Mouse (Mus musculus): ENCODE results near the gene Mgst2. TPM values are rescaled to one million over a fixed set of nuclear protein-coding genes. Genes with fewer than 3 reads are reported as not detected.

Mgst2 gene
- polyA plus RNA-seq, 1 experiment from 2014 or later = 1.9 TPM

DNA sequence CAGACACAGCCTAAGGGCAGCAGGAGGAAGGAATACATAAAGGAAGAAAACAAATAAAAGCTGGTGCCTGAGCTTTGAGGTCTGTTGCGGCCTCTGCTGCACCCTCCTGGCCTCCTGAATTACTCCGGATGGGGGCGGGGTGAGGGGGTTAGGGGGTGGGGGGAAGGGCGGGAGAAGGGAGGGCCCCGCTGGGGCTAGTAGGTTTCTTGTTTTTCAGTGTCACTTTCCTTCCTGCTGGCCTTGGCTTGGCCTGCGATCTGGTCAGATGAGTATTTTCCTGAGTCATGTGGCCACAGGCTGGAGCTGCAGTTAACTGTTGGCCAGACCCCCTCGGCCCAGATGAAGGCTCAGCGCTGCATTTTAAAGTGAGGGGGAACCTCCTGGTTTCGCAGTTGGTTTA lies 7.5 kb upstream of the Mgst2 start:
- DNase-seq (peak; percentile 76), ATAC-seq (ENCODE audit: insufficient read depth) (peak; percentile 65; the same call in 1 of the 2 replicates)
- peaks cover 9% of the 10 kb centered on the region; the same call in 1 of the 2 replicates for H3K4me1 ChIP-seq (ENCODE audit: insufficient read depth)
- H3K27ac ChIP-seq (ENCODE audit: low read depth) = peak overlapping the region; percentile 72; the same call in 1 of the 2 replicates
- H3K36me3 ChIP-seq (ENCODE audit: insufficient read depth) = no peaks in the 10 kb centered on the region
- 3% methylated on average over 9 of the region's 9 CpGs for WGBS
- H3K9me3 ChIP-seq (ENCODE audit: low read depth, low read length) = no peaks in the 10 kb centered on the region
- H3K27me3 ChIP-seq (ENCODE audit: insufficient read depth, low read length) = no peaks in the 10 kb centered on the region
- peak overlapping the region; percentile 23; the same call in 1 of the 2 replicates for H3K9ac ChIP-seq
- peak overlapping the region; percentile 14 for H3K4me3 ChIP-seq (ENCODE audit: low read depth, low read length)
- TF ChIP-seq CTCF (IDR thresholded peaks at IDR 0.05; ENCODE audit: low read depth) = no peak
- H3K4me2 ChIP-seq = peak overlapping the region; percentile 59

GRCm38 (mm10) chr3:51654303-51655055 lies 5.7 kb upstream of the Mgst2 start:
- Histone ChIP-seq H3K4me3 (ENCODE audit: low read depth, low read length) (no peak overlapping the region), H3K9ac (no peak overlapping the region), H3K4me1 (ENCODE audit: insufficient read depth) (0 out of 2 replicates have a peak, but pooled peaks cover 6% of the 10 kb centered on the region), H3K4me2 (no peak overlapping the region), H3K9me3 (ENCODE audit: low read depth, low read length) (no peaks in the 10 kb centered on the region), H3K27ac (ENCODE audit: low read depth) (no peak overlapping the region), H3K36me3 (ENCODE audit: insufficient read depth) (no peaks in the 10 kb centered on the region), H3K27me3 (ENCODE audit: insufficient read depth, low read length) (no peaks in the 10 kb centered on the region)
- ATAC-seq (ENCODE audit: insufficient read depth) = no peak
- TF ChIP-seq CTCF (IDR thresholded peaks at IDR 0.05; ENCODE audit: low read depth) = no peak
- no peak for DNase-seq
- 65% methylated on average over 6 of the region's 6 CpGs for WGBS

GRCm38 (mm10) chr3:51659415-51659814 lies 745 bp upstream of the Mgst2 start:
- Histone ChIP-seq H3K36me3 (ENCODE audit: insufficient read depth) (no peaks in the 10 kb centered on the region), H3K4me3 (ENCODE audit: low read depth, low read length) (no peak overlapping the region), H3K9me3 (ENCODE audit: low read depth, low read length) (no peaks in the 10 kb centered on the region), H3K27ac (ENCODE audit: low read depth) (no peak overlapping the region), H3K4me2 (no peak overlapping the region), H3K4me1 (ENCODE audit: insufficient read depth) (peaks cover 16% of the 10 kb centered on the region; the same call in 1 of the 2 replicates), H3K9ac (no peak overlapping the region), H3K27me3 (ENCODE audit: insufficient read depth, low read length) (no peaks in the 10 kb centered on the region)
- no peak for DNase-seq
- ATAC-seq (ENCODE audit: insufficient read depth) = no peak
- 79% methylated on average over 5 of the region's 5 CpGs for WGBS
- TF ChIP-seq CTCF (IDR thresholded peaks at IDR 0.05; ENCODE audit: low read depth) = no peak

- no peak overlapping the region for H3K9ac ChIP-seq
- ATAC-seq (ENCODE audit: insufficient read depth) = no peak
- H3K4me3 ChIP-seq (ENCODE audit: low read depth, low read length) = no peak overlapping the region
- H3K36me3 ChIP-seq (ENCODE audit: insufficient read depth) = no peaks in the 10 kb centered on the region
- H3K4me2 ChIP-seq = no peak overlapping the region
- H3K27me3 ChIP-seq (ENCODE audit: insufficient read depth, low read length) = no peaks in the 10 kb centered on the region
- H3K9me3 ChIP-seq (ENCODE audit: low read depth, low read length) = no peaks in the 10 kb centered on the region
- H3K4me1 ChIP-seq (ENCODE audit: insufficient read depth) = peaks cover 16% of the 10 kb centered on the region; the same call in 1 of the 2 replicates
- no peak for TF ChIP-seq CTCF (IDR thresholded peaks at IDR 0.05; ENCODE audit: low read depth)
- WGBS = 70% methylated on average over 3 of the region's 3 CpGs
- DNase-seq = no peak
- H3K27ac ChIP-seq (ENCODE audit: low read depth) = no peak overlapping the region; the same call in 1 of the 2 replicates
Measured at GRCm38 (mm10) chr3:51660821-51661276, 689 bp downstream of the Mgst2 start.

DNA sequence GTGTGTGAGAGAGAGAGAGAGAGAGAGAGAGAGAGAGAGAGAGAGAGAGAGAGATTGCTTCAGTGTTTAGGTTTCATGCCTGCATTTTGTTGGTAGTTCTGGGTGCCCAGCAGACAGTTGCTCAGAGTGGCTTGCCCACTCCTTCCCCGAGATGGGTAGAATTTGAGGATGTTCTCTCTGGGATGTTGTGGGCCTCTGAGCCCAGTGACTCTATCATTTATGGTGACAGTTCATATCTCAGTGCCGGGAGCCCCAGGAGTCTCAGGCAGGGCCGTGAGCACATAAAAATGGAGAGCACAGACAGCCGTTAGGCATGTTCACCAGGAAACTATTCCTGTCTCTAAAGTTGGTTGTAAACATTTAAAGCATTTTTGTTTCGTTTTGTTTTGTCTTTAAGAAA lies 1.2 kb downstream of the Mgst2 start:
- Histone ChIP-seq H3K4me3 (ENCODE audit: low read depth, low read length) (no peak overlapping the region), H3K9ac (no peak overlapping the region), H3K27ac (ENCODE audit: low read depth) (no peak overlapping the region), H3K4me1 (ENCODE audit: insufficient read depth) (peaks cover 16% of the 10 kb centered on the region; the same call in 1 of the 2 replicates), H3K4me2 (no peak overlapping the region), H3K27me3 (ENCODE audit: insufficient read depth, low read length) (no peaks in the 10 kb centered on the region), H3K9me3 (ENCODE audit: low read depth, low read length) (no peaks in the 10 kb centered on the region), H3K36me3 (ENCODE audit: insufficient read depth) (no peaks in the 10 kb centered on the region)
- whole genome bisulfite sequencing = 36% methylated on average over 5 of the region's 5 CpGs
- ATAC-seq (ENCODE audit: insufficient read depth) (no peak), DNase-seq (no peak)
- TF ChIP-seq CTCF (IDR thresholded peaks at IDR 0.05; ENCODE audit: low read depth) = no peak

DNA sequence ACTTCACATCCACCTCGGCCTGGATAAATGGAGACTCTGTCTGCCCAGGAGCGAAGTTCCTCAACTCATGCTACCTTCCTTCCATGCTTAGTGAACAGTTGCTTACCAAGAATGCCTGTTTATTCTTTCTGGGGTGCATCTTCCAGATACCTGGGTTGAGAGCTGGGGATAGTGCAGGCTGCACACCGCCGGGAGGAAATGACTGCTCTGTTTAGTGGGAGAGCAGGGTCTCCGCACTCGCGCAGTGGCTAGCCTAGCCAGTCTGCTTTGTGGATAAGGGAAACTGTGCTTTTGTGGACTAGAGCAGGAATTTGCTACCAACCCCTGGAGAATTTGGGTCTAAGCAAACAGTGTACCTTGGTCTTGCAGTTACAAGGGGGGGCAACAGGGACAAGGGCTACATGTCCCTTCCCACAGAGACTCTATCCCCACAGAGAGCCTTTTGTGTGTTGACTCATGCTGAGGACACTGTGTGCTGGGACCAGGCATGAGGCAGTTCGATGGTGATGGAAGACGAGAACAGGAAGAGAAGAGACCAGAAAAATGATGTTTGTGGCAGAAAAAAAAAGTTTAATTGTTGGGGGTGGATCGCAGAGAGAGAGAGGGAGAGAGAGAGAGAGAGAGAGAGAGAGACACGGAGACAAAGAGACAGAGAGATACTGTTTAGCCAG lies 1.9 kb downstream of the Mgst2 start:
- Histone ChIP-seq H3K27ac (ENCODE audit: low read depth) (peak overlapping the region; percentile 52; the same call in 1 of the 2 replicates), H3K4me2 (no peak overlapping the region)
- no peak for ATAC-seq (ENCODE audit: insufficient read depth)

GRCm38 (mm10) chr3:51662557-51662956 lies 2.4 kb downstream of the Mgst2 start:
- Histone ChIP-seq H3K27me3 (ENCODE audit: insufficient read depth, low read length) (no peaks in the 10 kb centered on the region), H3K9ac (no peak overlapping the region), H3K36me3 (ENCODE audit: insufficient read depth) (no peaks in the 10 kb centered on the region), H3K9me3 (ENCODE audit: low read depth, low read length) (no peaks in the 10 kb centered on the region), H3K27ac (ENCODE audit: low read depth) (peak overlapping the region; percentile 43; the same call in 1 of the 2 replicates), H3K4me2 (0 out of 2 replicates have a peak overlapping the region, but pooled peaks have one; percentile 18), H3K4me1 (ENCODE audit: insufficient read depth) (peaks cover 16% of the 10 kb centered on the region; the same call in 1 of the 2 replicates), H3K4me3 (ENCODE audit: low read depth, low read length) (no peak overlapping the region)
- peak; percentile 38 for DNase-seq
- ATAC-seq (ENCODE audit: insufficient read depth) = no peak
- TF ChIP-seq CTCF (IDR thresholded peaks at IDR 0.05; ENCODE audit: low read depth) = no peak
- WGBS = 28% methylated on average over 6 of the region's 6 CpGs

More for the DNA sequence above, 1.9 kb downstream of the Mgst2 start:
- Histone ChIP-seq H3K9ac (no peak overlapping the region), H3K4me1 (ENCODE audit: insufficient read depth) (peaks cover 16% of the 10 kb centered on the region; the same call in 1 of the 2 replicates), H3K9me3 (ENCODE audit: low read depth, low read length) (no peaks in the 10 kb centered on the region), H3K4me3 (ENCODE audit: low read depth, low read length) (no peak overlapping the region), H3K36me3 (ENCODE audit: insufficient read depth) (no peaks in the 10 kb centered on the region), H3K27me3 (ENCODE audit: insufficient read depth, low read length) (no peaks in the 10 kb centered on the region)
- 57% methylated on average over 11 of the region's 11 CpGs for WGBS
- no peak for DNase-seq
- TF ChIP-seq CTCF (IDR thresholded peaks at IDR 0.05; ENCODE audit: low read depth) = no peak

Data from lung, embryonic 14.5 days (tissue).